Mouse (Mus musculus) embryonic facial prominence, embryonic 14.5 days (tissue): ENCODE data around the gene C2cd4b. TPM values are rescaled to one million over a fixed set of nuclear protein-coding genes. Genes with fewer than 3 reads are reported as not detected.
"Not testable (repeated sequence)": the region's sequence is repeated elsewhere in the genome, so short reads cannot be mapped to it uniquely, and the experiment has no call there.

Experiments
- ATAC-seq: fragments of 200-750 bp; cut with Nextera tagmentation; 2 replicates; pipeline ENCODE4 v1.8.0; 2017; ENCODE audit warnings: low read depth, moderate number of reproducible peaks, moderate TSS enrichment
- DNase-seq: peaks from one replicate; pipeline ENCODE4 v3.0.0-alpha.2; 2015; ENCODE audit warnings: low spot score
- H3K27ac ChIP-seq: fragments of 300-500 bp; sonication (generic); replicated peaks from 2 replicates; pipeline ENCODE4 v1.5.1; 2014; ENCODE audit warnings: low read depth, mild to moderate bottlenecking, low read length, moderate library complexity
- H3K27me3 ChIP-seq: fragments of 300-500 bp; sonication (generic); replicated peaks from 2 replicates; pipeline ENCODE4 v1.6.1; 2014; ENCODE audit warnings: low read length; ENCODE audit not compliant: control insufficient read depth, insufficient read depth
- H3K36me3 ChIP-seq: fragments of 300-500 bp; sonication (generic); 2 replicates; pipeline ENCODE4 v1.6.1; 2014; ENCODE audit warnings: low read length, mixed read lengths; ENCODE audit not compliant: control insufficient read depth, insufficient read depth
- H3K4me1 ChIP-seq: fragments of 300-500 bp; sonication (generic); 2 replicates; pipeline ENCODE4 v1.6.1; 2014; ENCODE audit warnings: antibody characterized with exemption, low read length; ENCODE audit not compliant: control insufficient read depth, insufficient read depth
- H3K4me2 ChIP-seq: fragments of 300-500 bp; sonication (generic); 2 replicates; pipeline ENCODE4 v1.6.1; 2014; ENCODE audit warnings: low read depth, mild to moderate bottlenecking, low read length, moderate library complexity, mixed read lengths
- H3K4me3 ChIP-seq: fragments of 300-500 bp; sonication (generic); 2 replicates; pipeline ENCODE4 v1.5.1; 2014; ENCODE audit warnings: low read depth, mild to moderate bottlenecking, low read length
- H3K9ac ChIP-seq: fragments of 300-500 bp; sonication (generic); 2 replicates; pipeline ENCODE4 v1.6.1; 2014; ENCODE audit warnings: low read depth, mild to moderate bottlenecking, low read length, moderate library complexity, mixed read lengths
- H3K9me3 ChIP-seq: fragments of 300-500 bp; sonication (generic); 2 replicates; pipeline ENCODE4 v1.6.1; 2016; ENCODE audit warnings: low read length; ENCODE audit not compliant: control insufficient read depth
- WGBS: fragments of 180-500 bp; shearing (Covaris S2); extraction: QIAGEN DNeasy Blood & Tissue Kit; methylation state at CpG from one replicate; pipeline ENCODE4 v1.1.7; 2014; 5-methylcytosine and 5-hydroxymethylcytosine counted together
- polyA plus RNA-seq: library from polyadenylated mRNA; unstranded; fragments of >200 nt; fragmentation: Nextera tagmentation; extraction: Ambion mirVana; gene quantifications from 2 replicates; pipeline ENCODE4 v1.2.1, GENCODE M21; 2014

The C2cd4b gene
- polyA plus RNA-seq, 1 experiment from 2014 or later: 1.0 TPM

DNA sequence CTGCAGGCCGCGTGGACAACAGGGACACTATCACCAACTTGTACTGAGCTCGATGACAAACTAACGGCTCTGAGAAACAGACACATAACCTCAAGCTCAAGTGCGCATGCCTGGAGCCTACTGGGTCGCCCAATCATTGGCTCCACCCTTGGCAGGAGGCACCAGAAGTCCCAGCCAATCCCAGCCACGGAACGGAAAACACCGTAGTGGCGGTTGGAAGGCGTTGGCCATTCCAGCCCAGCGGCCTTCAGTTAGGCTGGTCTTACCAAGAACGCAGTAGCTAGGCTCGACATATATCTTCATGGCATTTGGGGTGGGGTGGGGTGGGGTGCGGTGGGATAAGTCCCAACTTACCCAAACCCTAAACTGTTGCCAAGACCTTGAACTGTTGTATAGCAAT, 25.5 kb upstream of the C2cd4b start:
- no peaks in the 10 kb centered on the region for H3K27me3 ChIP-seq
- 93% methylated on average over 15 of the region's 15 CpGs for WGBS
- no peaks in the 10 kb centered on the region for H3K36me3 ChIP-seq
- H3K9ac ChIP-seq: no peak overlapping the region
- no peak overlapping the region for H3K27ac ChIP-seq
- H3K9me3 ChIP-seq: no peaks in the 10 kb centered on the region
- DNase-seq: no peak
- H3K4me3 ChIP-seq: no peak overlapping the region
- ATAC-seq: no peak
- H3K4me1 ChIP-seq: no peaks in the 10 kb centered on the region
- H3K4me2 ChIP-seq: no peak overlapping the region

DNA sequence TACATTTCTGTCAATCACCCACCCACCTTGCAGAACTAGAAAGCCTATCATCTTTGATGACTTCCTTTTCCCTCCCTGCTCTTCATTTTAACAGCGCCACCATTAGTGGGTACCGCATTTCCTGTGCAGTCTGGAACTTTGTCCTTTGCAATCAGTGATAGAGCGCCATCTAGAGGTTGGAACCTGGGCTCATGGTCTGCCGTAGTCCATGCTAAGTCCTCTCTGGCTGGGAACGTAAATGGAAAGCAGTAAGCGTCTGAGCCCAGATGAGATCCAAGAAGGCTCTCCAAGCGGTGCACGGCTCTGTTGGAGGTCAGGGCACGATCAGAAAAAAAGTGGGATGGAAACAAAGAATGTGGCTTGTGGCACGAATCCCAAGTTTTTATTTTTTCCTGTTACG, 23.8 kb upstream of the C2cd4b start:
- Histone ChIP-seq H3K9me3 (no peaks in the 10 kb centered on the region), H3K4me1 (no peaks in the 10 kb centered on the region), H3K36me3 (no peaks in the 10 kb centered on the region), H3K27me3 (no peaks in the 10 kb centered on the region), H3K4me2 (no peak overlapping the region), H3K4me3 (no peak overlapping the region), H3K27ac (no peak overlapping the region), H3K9ac (no peak overlapping the region)
- ATAC-seq (0 out of 2 replicates have a peak, but pooled peaks have one; percentile 47), DNase-seq (peak; percentile 66)
- 52% methylated on average over 11 of the region's 11 CpGs for WGBS

DNA sequence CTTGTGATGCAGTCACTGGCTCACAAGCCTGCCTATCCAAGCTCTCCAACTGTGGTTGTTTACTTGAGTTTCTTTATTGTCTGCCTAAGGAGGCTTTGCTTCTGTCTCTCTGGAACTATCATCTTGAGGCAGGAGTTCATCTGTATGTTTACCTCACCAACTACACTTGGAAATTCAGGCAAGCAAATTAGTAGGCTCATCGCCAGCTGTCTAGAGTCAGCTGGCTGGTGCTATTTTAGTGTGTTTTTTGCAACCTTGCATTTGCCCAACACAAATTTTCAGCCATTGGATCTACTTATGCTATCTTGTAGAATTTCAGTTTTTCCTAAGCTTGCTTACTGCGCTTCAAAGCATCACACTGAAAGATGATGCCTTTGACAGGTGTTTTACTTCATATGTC, 18.0 kb upstream of the C2cd4b start:
- DNase-seq (no peak), ATAC-seq (no peak)
- H3K27me3 ChIP-seq: no peaks in the 10 kb centered on the region
- H3K27ac ChIP-seq: no peak overlapping the region
- H3K4me3 ChIP-seq: no peak overlapping the region
- H3K4me2 ChIP-seq: no peak overlapping the region
- H3K9me3 ChIP-seq: no peaks in the 10 kb centered on the region
- no peaks in the 10 kb centered on the region for H3K4me1 ChIP-seq
- 89% methylated on average over 2 of the region's 2 CpGs for WGBS
- no peak overlapping the region for H3K9ac ChIP-seq
- no peaks in the 10 kb centered on the region for H3K36me3 ChIP-seq

DNA sequence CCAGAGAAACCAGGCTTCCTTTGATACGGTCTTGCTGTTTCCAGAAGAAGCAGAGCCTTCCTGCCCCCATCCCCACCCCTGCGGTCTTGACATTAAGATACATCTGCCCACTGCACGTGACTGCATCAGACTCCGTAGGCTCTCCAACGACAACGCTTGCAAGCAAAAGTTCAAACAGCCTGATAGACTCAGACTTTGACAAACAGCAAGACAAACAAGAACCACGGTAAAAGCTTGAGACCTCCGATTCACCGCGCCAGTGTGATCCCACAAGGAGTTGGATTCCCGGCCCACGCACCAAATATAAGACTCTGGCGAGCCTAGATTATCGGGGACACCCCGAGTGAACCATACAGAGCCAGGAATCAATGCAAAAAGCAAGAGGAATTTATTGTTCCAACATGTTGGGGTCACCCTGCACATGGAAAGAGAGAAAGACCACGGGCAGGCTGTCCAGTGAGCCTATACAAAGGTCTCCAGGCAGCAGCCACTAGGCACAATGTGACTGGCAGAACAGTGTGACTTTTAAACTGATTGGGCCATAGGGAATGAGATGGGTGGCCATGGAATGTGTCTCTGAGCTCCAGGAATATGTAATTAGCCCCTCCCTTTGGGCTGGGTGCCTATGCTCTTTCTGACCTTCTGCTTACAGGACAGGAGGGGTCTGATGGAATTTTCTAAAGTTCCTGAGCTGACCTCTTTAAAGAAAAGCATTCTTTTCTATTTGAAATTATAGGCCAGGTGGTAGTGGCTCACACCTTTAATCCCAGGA, 5.6 kb upstream of the C2cd4b start:
- Histone ChIP-seq H3K4me1 (no peaks in the 10 kb centered on the region), H3K9ac (no peak overlapping the region), H3K4me3 (no peak overlapping the region), H3K9me3 (no peaks in the 10 kb centered on the region), H3K36me3 (no peaks in the 10 kb centered on the region), H3K4me2 (no peak overlapping the region), H3K27me3 (peaks cover 6% of the 10 kb centered on the region), H3K27ac (no peak overlapping the region)
- no peak for DNase-seq
- no peak for ATAC-seq
- WGBS: 87% methylated on average over 16 of the region's 16 CpGs

DNA sequence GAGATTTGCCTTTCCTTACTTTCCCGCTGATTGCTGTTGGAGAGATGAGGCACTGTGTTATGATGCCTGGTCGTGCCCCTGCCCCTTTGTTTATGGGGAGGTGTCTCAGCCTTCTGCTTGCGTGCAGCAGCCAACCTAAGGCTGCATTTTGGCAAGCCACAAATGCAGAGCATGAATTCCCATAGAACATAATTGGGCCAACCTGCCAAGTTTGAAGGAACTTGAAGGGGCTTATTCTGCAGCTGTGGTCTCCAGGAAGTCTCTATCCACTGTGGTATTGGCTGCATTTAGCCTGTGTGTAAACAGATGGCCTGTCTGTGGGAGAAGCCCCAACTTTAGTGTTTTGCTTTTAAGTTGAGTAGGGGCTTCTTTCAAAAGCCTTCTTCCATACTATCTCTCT, 4.5 kb upstream of the C2cd4b start:
- no peak overlapping the region for H3K4me2 ChIP-seq
- ATAC-seq (no peak), DNase-seq (peak; percentile 53)
- H3K9ac ChIP-seq: no peak overlapping the region
- H3K9me3 ChIP-seq: no peaks in the 10 kb centered on the region
- WGBS: 64% methylated on average over 3 of the region's 3 CpGs
- no peaks in the 10 kb centered on the region for H3K4me1 ChIP-seq
- H3K36me3 ChIP-seq: no peaks in the 10 kb centered on the region
- no peak overlapping the region for H3K4me3 ChIP-seq
- H3K27ac ChIP-seq: no peak overlapping the region
- H3K27me3 ChIP-seq: peaks cover 17% of the 10 kb centered on the region

DNA sequence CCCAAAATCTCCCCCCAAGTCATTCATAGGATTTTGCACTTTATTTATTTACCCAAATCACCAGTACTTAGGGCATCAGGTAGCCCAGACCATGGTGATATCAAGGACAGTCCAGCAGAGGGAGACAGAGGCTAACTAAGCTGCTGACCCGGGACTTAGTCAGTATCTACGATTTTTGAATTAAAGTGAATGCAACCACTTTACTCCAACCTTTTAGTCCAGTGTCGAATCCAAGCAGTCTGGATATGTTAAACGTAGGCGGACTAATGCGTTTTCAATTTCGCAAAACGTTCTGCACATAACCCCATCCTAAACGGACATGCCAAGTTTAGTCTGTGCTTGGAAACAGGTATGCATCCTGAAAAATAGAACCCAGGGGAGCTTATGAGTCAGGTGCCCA, 551 bp upstream of the C2cd4b start:
- H3K4me1 ChIP-seq: 0 out of 2 replicates have a peak, but pooled peaks cover 4% of the 10 kb centered on the region
- H3K27ac ChIP-seq: no peak overlapping the region
- H3K4me2 ChIP-seq: peak overlapping the region; percentile 95
- peak; percentile 78 for DNase-seq
- ATAC-seq: no peak
- 9% methylated on average over 9 of the region's 9 CpGs for WGBS
- H3K36me3 ChIP-seq: no peaks in the 10 kb centered on the region
- H3K9me3 ChIP-seq: 0 out of 2 replicates have a peak, but pooled peaks cover 4% of the 10 kb centered on the region
- H3K27me3 ChIP-seq: peaks cover 32% of the 10 kb centered on the region
- no peak overlapping the region for H3K9ac ChIP-seq
- peak overlapping the region; percentile 66; the same call in 1 of the 2 replicates for H3K4me3 ChIP-seq

DNA sequence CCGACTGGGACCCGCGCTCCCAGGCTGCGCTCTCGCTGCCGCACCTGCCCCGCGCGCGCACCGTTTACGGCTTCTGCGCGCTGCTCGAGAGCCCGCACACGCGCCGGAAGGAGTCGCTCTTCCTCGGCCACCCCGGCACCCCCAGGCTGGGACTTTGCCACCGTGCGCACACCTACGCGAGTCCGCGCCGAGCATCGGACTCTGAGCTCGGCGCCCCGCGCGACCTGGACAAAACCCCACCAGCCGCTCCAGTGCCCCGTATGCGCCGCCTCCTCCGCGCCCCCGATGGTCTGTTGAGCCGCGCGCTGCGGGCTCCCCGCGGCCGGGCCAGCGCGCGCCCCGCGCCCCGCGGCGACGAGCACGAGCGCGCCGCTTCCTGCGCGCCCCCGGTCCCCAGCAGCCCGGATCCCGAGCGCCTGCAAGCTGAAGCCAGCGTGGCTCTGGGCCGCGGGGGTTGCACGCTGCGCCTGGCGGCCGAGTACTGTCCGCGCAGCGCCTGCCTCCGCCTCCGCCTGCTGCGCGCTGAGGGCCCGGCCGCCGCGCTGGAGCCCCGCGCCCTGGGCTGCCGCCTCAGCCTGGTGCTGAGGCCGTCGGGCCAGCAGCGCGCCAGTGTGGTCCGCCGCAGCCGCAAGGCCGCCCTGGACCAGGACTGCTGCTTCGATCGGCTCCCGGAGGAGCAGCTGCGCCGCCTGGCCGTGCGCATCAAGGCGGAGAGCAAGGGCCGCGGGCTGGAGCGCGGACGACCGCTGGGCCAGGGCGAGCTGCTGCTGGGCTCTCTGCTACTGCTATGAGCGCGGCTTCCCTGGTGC, 923 bp downstream of the C2cd4b start:
- ATAC-seq (peak; percentile 92), DNase-seq (peak; percentile 42)
- H3K27ac ChIP-seq, H3K9me3 ChIP-seq, H3K4me1 ChIP-seq, H3K36me3 ChIP-seq: not testable (repeated sequence)
- H3K4me3 ChIP-seq: peak overlapping the region; percentile 66
- peak overlapping the region; percentile 69 for H3K9ac ChIP-seq
- 11% methylated on average over 29 of the region's 114 CpGs for WGBS
- H3K4me2 ChIP-seq: peak overlapping the region; percentile 95
- H3K27me3 ChIP-seq: peaks cover 32% of the 10 kb centered on the region

DNA sequence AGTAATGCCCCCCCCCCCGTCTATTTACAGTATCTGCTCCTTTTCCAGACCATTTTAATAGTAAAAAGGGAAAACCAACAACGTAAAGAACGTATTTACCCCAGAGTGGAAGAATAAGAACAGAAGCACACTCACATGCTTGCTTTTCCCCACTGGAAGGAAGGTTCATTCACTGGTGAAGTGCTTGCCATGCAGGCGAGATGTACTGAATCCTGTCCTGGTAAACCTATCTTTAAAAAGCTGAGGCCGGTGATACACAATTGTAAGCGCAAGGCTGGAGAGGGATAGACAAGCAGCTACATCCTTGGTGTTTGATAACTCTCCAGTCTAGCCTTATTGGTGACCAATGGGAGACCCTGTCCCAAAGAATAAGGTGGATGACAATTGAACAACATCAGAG, 1.8 kb downstream of the C2cd4b start:
- ATAC-seq (no peak), DNase-seq (no peak)
- H3K4me1 ChIP-seq: 0 out of 2 replicates have a peak, but pooled peaks cover 4% of the 10 kb centered on the region
- H3K4me2 ChIP-seq: peak overlapping the region; percentile 95
- H3K9me3 ChIP-seq: 0 out of 2 replicates have a peak, but pooled peaks cover 4% of the 10 kb centered on the region
- WGBS: 63% methylated on average over 6 of the region's 6 CpGs
- peaks cover 32% of the 10 kb centered on the region for H3K27me3 ChIP-seq
- H3K27ac ChIP-seq: no peak overlapping the region
- no peak overlapping the region for H3K9ac ChIP-seq
- no peaks in the 10 kb centered on the region for H3K36me3 ChIP-seq
- H3K4me3 ChIP-seq: peak overlapping the region; percentile 66
